Mouse (Mus musculus) kidney, adult 8-10 months (tissue): ENCODE data around the gene Rgl1.
A peak's percentile ranks its signal among the peaks of the same experiment; 100 is the strongest.

Experiments
- DNase-seq, 2 experiments: peaks; one replicate each; pipeline ENCODE4 v3.0.0; 2022

Gene Rgl1

DNA sequence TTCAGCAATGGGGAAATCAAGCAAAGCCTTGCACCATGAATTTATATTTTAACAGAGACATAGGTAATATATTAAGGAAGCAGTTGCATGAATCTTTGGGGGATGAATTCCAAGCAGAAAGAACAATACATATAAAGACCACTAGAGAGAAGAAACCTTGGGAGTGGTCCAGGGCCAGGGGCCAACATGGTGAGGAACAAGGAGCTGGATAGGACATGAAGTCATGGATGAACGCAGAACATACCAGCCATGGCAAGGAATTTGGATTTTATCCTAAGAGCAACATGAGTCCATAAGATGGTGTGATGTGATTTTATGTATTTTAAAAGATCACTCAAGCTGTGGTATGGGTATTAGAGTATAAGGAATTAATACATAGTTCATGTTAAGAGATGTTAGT lies 273.9 kb downstream of the Rgl1 start:
- DNase-seq = no peak

DNA sequence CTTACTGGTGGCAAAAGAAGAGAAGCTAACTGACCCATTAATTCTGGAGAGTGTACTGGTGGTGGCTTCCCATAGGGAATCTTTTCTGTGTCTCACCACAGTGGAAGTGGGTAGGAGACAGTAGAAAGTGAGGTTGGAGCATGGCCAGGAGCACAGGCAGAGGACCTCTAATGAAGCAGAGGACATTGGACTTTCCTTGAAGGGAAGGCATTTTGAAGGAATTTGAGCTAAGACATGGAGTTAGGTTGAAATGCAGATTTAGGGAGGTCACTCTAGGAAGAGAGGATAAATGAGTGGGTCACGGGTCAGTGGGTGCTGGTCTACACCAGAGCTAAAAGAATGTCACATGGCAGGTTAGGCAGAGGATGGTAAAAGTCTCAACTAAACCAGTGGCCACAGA lies 275.3 kb downstream of the Rgl1 start:
- DNase-seq = peak; percentile 46 to 76

DNA sequence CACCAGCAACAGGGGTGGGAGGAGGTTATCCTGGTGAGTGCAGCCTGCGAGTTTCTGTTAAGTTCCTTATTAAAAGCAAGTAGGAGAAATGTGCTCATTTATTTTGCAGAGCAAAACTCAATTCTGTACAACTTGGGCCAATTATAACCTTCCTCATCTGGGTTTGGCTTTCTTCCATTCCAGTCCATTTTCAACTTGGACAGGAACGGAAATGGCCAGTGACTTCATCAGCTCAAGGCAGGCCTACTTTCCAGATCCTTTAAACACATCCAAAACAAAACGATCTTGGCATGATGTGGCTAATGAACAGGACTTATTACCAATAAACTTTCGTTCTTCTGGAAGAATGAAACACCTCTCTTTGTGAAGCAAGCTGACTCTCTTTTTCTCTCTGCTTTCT lies 290.0 kb downstream of the Rgl1 start:
- no peak for DNase-seq

DNA sequence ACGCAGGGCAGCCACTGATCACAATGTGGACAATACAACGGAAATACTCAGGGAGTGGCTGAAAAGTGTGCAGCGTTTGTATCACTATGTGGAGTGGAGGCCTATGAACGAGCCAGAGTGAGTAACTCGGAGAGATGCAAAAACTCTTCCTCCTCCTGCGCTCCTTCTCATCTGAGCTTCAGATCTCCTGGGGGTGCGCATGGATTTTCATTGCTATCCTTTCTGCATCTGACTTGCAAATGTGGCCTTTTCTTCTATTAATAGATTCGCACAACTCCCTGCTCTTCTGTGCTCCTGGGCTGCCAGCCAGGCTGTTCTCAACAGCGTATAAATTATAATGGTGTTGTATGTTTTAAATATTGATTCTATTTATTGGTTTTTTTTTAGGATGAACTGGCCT lies 297.7 kb downstream of the Rgl1 start:
- DNase-seq = no peak
